Mouse (Mus musculus) limb, embryonic 14.5 days (tissue): Measurements from ENCODE around the gene Dusp22. TPM values are rescaled to one million over a fixed set of nuclear protein-coding genes. Genes with fewer than 3 reads are reported as not detected.

Experiments
- ATAC-seq: fragments of 200-750 bp; cut with Nextera tagmentation; 2 replicates; pipeline ENCODE4 v1.8.0; 2017; ENCODE audit warnings: low read depth, moderate number of reproducible peaks, moderate TSS enrichment; ENCODE audit not compliant: low FRiP score
- DNase-seq: peaks from one replicate; pipeline ENCODE4 v3.0.0-alpha.2; 2015; ENCODE audit warnings: low spot score
- H3K27ac ChIP-seq: fragments of 300-500 bp; sonication (generic); replicated peaks from 2 replicates; pipeline ENCODE4 v1.5.1; 2014; ENCODE audit warnings: low read depth, mild to moderate bottlenecking, low read length, moderate library complexity, mixed read lengths
- H3K27me3 ChIP-seq: fragments of 300-500 bp; sonication (generic); 2 replicates; pipeline ENCODE4 v1.6.1; 2014; ENCODE audit warnings: low read length, mixed read lengths; ENCODE audit not compliant: control insufficient read depth, insufficient read depth
- H3K36me3 ChIP-seq: fragments of 300-500 bp; sonication (generic); 2 replicates; pipeline ENCODE4 v1.6.1; 2014; ENCODE audit warnings: mild to moderate bottlenecking, low read length, moderate library complexity, mixed read lengths; ENCODE audit not compliant: control insufficient read depth, insufficient read depth
- H3K4me1 ChIP-seq: fragments of 300-500 bp; sonication (generic); 2 replicates; pipeline ENCODE4 v1.6.1; 2014; ENCODE audit warnings: antibody characterized with exemption, low read length, mixed read lengths; ENCODE audit not compliant: control insufficient read depth, insufficient read depth
- H3K4me2 ChIP-seq: fragments of 300-500 bp; sonication (generic); replicated peaks from 2 replicates; pipeline ENCODE4 v1.6.1; 2014; ENCODE audit warnings: low read depth, mild to moderate bottlenecking, low read length, moderate library complexity; ENCODE audit not compliant: severe bottlenecking
- H3K4me3 ChIP-seq: fragments of 300-500 bp; sonication (generic); replicated peaks from 2 replicates; pipeline ENCODE4 v1.5.1; 2014; ENCODE audit warnings: low read length
- H3K9ac ChIP-seq: fragments of 300-500 bp; sonication (generic); 2 replicates; pipeline ENCODE4 v1.6.1; 2014; ENCODE audit warnings: mild to moderate bottlenecking, low read depth, low read length, moderate library complexity; ENCODE audit not compliant: severe bottlenecking
- H3K9me3 ChIP-seq: fragments of 300-500 bp; sonication (generic); 2 replicates; pipeline ENCODE4 v1.6.1; 2016; ENCODE audit warnings: low read length; ENCODE audit not compliant: control insufficient read depth
- POLR2A ChIP-seq: fragments of 200-500 bp; IDR thresholded peaks from 2 replicates; pipeline ENCODE4 v1.8.0; 2012; ENCODE audit warnings: inconsistent platforms, mild to moderate bottlenecking, moderate library complexity, borderline replicate concordance; ENCODE audit not compliant: insufficient read depth, insufficient read length; ENCODE audit errors: extremely low read depth
- WGBS: fragments of 180-500 bp; shearing (Covaris S2); extraction: QIAGEN DNeasy Blood & Tissue Kit; methylation state at CpG from one replicate; pipeline ENCODE4 v1.1.7; 2014; 5-methylcytosine and 5-hydroxymethylcytosine counted together
- polyA plus RNA-seq, 2 experiments: library from polyadenylated mRNA; depleted of rRNA in 1 of 2; stranded (reverse) in 1 of 2; unstranded in 1 of 2; fragments of >200 nt; fragmentation: Nextera tagmentation in 1 of 2; extraction: Ambion mirVana in 1 of 2; gene quantifications; 2 replicates each; pipeline versions ENCODE4 v1.2.1 to v1.2.3; 2012 to 2014

The Dusp22 gene
- polyA plus RNA-seq, 2 experiments = 28.5 to 40.3 TPM

DNA sequence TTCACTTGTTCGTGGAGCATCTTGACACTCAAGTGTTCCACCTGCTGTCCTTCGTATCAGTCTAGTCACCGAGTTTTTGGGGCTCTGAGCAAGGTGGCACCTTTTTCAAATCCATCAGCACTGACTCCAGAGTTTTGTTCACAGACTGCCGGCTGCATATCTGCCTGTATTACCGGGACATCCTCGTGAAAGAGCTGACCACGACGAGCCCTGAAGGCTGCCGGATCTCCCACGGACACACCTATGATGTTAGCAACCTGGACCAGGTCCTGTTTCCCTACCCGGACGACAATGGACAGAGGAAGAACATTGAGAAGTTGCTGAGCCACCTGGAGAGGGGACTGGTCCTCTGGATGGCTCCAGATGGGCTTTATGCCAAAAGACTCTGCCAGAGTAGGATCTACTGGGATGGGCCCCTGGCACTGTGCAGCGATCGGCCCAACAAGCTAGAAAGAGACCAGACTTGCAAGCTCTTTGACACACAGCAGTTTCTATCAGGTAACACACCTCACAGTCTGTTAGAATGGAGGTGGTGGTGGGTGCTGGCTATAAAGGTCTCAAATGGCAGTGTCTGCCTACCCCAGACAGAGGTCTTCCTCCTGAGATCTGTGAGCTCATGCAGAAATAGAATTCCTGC, 97.6 kb downstream of the Dusp22 start:
- DNase-seq = no peak
- Histone ChIP-seq H3K4me3 (no peak overlapping the region), H3K4me1 (no peaks in the 10 kb centered on the region), H3K27ac (no peak overlapping the region), H3K27me3 (peaks cover 4% of the 10 kb centered on the region; the same call in 1 of the 2 replicates), H3K36me3 (no peaks in the 10 kb centered on the region), H3K9ac (no peak overlapping the region), H3K9me3 (no peaks in the 10 kb centered on the region), H3K4me2 (no peak overlapping the region)
- no peak for ATAC-seq
- no peak for TF ChIP-seq POLR2A
- 87% methylated on average over 14 of the region's 14 CpGs for WGBS

DNA sequence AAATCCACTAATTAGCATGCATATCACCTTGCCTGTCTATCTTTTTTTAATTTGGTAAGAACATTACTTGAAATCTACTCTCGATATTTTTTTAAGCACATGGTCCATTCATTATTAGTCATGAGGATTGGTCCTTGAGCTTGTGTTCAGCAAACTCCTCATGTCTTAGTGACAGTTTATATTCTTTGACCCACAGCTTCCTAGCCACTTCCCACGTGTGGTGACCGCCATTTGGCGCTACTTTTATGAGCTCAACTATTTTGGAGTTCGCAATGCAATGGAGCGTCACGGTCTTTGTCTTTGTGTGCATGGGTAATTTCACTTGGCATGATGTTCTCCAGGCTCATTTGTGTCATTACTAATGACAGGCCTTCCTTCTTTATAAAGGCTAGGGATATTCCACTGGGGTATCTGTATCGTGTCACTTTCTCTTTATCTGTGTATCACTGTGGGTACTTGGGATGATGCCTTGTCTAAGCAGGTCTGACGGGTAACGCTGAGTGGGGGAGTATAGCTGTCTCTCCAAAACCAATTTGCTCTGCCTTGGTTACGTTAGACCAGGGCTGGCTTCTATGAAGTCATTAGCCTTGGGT, 99.1 kb downstream of the Dusp22 start:
- H3K4me1 ChIP-seq = no peaks in the 10 kb centered on the region
- H3K4me3 ChIP-seq = no peak overlapping the region
- no peak overlapping the region for H3K9ac ChIP-seq
- H3K4me2 ChIP-seq = no peak overlapping the region
- H3K36me3 ChIP-seq = no peaks in the 10 kb centered on the region
- 81% methylated on average over 11 of the region's 11 CpGs for WGBS
- H3K9me3 ChIP-seq = no peaks in the 10 kb centered on the region
- ATAC-seq (no peak), DNase-seq (no peak)
- H3K27ac ChIP-seq = no peak overlapping the region
- TF ChIP-seq POLR2A = no peak
- H3K27me3 ChIP-seq = no peaks in the 10 kb centered on the region

DNA sequence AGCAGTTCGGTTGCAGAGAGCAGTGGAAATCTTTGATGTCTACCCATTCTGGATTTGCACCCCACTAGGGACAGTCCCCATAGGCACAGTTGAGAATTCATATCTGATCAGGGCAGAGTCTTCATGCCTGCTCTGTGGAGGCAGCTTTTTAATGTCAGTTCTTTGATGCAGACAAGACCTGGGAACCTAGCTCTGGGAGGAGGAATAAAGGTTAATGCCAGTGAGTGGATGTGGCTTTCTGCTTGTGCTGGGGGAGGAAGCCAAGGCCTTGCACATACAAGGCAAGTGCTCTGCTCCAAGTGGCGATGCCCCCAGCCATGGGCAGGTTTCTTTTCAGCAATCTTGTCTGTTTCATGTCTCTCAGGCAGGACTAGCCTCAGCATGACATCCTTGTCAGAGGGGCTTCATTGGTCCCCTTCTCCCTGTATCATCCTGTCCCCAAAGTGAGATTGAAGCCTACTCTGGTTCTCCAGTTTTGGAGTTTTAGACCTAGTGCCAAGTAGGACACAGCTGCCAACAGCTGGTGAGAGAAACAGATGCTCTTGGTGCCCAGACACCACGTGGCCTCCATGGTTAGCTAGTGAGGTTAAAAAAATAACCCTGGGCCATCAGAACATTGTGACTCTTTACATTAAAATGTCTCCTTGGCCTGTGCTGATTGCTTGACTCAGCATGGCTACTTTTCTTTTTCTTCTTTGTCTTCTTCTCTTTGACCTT, 100.7 kb downstream of the Dusp22 start:
- DNase-seq = no peak
- WGBS = 71% methylated on average over 3 of the region's 3 CpGs
- H3K27me3 ChIP-seq = no peaks in the 10 kb centered on the region
- no peak for TF ChIP-seq POLR2A
- H3K4me2 ChIP-seq = no peak overlapping the region
- ATAC-seq = no peak
- H3K27ac ChIP-seq = no peak overlapping the region
- no peak overlapping the region for H3K9ac ChIP-seq
- no peaks in the 10 kb centered on the region for H3K9me3 ChIP-seq
- no peak overlapping the region for H3K4me3 ChIP-seq
- H3K36me3 ChIP-seq = no peaks in the 10 kb centered on the region
- no peaks in the 10 kb centered on the region for H3K4me1 ChIP-seq

Other genes with a start within 250 kb of the Dusp22 start
- 113 and 117 TPM in 2 replicates for gene Uqcrfs1, start 114.6 kb upstream of the Dusp22 start, polyA plus RNA-seq (2012; rRNA removed)
- 191 and 192 TPM in 2 replicates for gene Uqcrfs1, start 114.6 kb upstream of the Dusp22 start, polyA plus RNA-seq (2014; fragmentation: Nextera tagmentation; extraction: Ambion mirVana)
- gene Irf4, start 89.2 kb downstream of the Dusp22 start, polyA plus RNA-seq (2012; rRNA removed) = 0.27 and 0.34 TPM in 2 replicates
- 0.18 and 0.29 TPM in 2 replicates for gene Irf4, start 89.2 kb downstream of the Dusp22 start, polyA plus RNA-seq (2014; fragmentation: Nextera tagmentation; extraction: Ambion mirVana)